Mouse (Mus musculus) MEL (cell line): ENCODE measurements around the gene Mgat4c. TPM values are rescaled to one million over a fixed set of nuclear protein-coding genes. Genes with fewer than 3 reads are reported as not detected.

Experiments
- DNase-seq: peaks from one replicate; pipeline ENCODE4 v3.0.0; 2011; ENCODE audit warnings: low read depth, low spot score
- H3K27ac ChIP-seq: 2 replicates; pipeline ENCODE4 v1.5.1; 2012; ENCODE audit warnings: low read depth, mild to moderate bottlenecking, control low read depth, low read length, moderate library complexity; ENCODE audit not compliant: control insufficient read depth
- H3K27me3 ChIP-seq, 2 experiments: fragments of 150-350 bp in 1 of 2; sonication (generic) in 1 of 2; 2 replicates each; pipeline ENCODE4 v1.6.1; 2012; ENCODE audit warnings: low read length in 2 of 2, mild to moderate bottlenecking in 2 of 2, improper control_type of control experiment in 1 of 2, moderate library complexity in 1 of 2; ENCODE audit not compliant: insufficient read depth in 2 of 2, control insufficient read depth in 1 of 2
- H3K36me3 ChIP-seq, 2 experiments: 2 replicates each; pipeline ENCODE4 v1.6.1; 2012 to 2014; ENCODE audit warnings: low read length in 2 of 2, improper control_type of control experiment in 1 of 2, inconsistent platforms in 1 of 2, mild to moderate bottlenecking in 1 of 2; ENCODE audit not compliant: insufficient read depth in 2 of 2, control insufficient read depth in 1 of 2
- H3K4me1 ChIP-seq, 2 experiments: fragments of 150-350 bp in 1 of 2; sonication (generic) in 1 of 2; 2 replicates each; pipeline ENCODE4 v1.6.1; 2012; ENCODE audit warnings: low read length in 2 of 2, improper control_type of control experiment in 1 of 2, mild to moderate bottlenecking in 1 of 2; ENCODE audit not compliant: insufficient read depth in 2 of 2, control insufficient read depth in 1 of 2
- H3K4me3 ChIP-seq, 2 experiments: fragments of 150-350 bp in 1 of 2; sonication (generic) in 1 of 2; 2 replicates each; pipeline ENCODE4 v1.5.1; 2012; ENCODE audit warnings: low read depth in 2 of 2, low read length in 2 of 2, mild to moderate bottlenecking in 2 of 2, moderate library complexity in 2 of 2, control low read depth in 1 of 2, improper control_type of control experiment in 1 of 2; ENCODE audit not compliant: control insufficient read depth in 1 of 2, insufficient read depth in 1 of 2
- H3K79me2 ChIP-seq: 2 replicates; pipeline ENCODE4 v1.6.1; 2012; ENCODE audit warnings: mild to moderate bottlenecking, low read length, moderate library complexity; ENCODE audit not compliant: control insufficient read depth, poor library complexity, insufficient read depth
- H3K9ac ChIP-seq: 2 replicates; pipeline ENCODE4 v1.6.1; 2012; ENCODE audit warnings: low read depth, mild to moderate bottlenecking, control low read depth, low read length, moderate library complexity; ENCODE audit not compliant: control insufficient read depth, poor library complexity, severe bottlenecking
- H3K9me3 ChIP-seq: fragments of 150-350 bp; sonication (generic); replicated peaks from 2 replicates; pipeline ENCODE4 v1.6.1; 2012; ENCODE audit warnings: mild to moderate bottlenecking, low read length, improper control_type of control experiment, moderate library complexity; ENCODE audit not compliant: insufficient read depth
- CHD1 ChIP-seq: IDR thresholded peaks from 2 replicates; pipeline ENCODE4 v1.6.1; 2012; ENCODE audit warnings: low read depth, mild to moderate bottlenecking, inconsistent platforms, low read length, improper control_type of control experiment
- CHD2 ChIP-seq: IDR thresholded peaks from 2 replicates; pipeline ENCODE4 v1.6.1; 2011; ENCODE audit warnings: low read length, improper control_type of control experiment
- CTCF ChIP-seq, 3 experiments: IDR thresholded peaks in 2 of 3; conservative IDR thresholded peaks in 1 of 3; 2 replicates each; pipeline ENCODE4 v1.5.1; 2011 to 2012; ENCODE audit warnings: low read length in 3 of 3, low read depth in 2 of 3, mild to moderate bottlenecking in 2 of 3, improper control_type of control experiment in 1 of 3, inconsistent platforms in 1 of 3, mixed read lengths in 1 of 3, moderate library complexity in 1 of 3; ENCODE audit not compliant: control insufficient read depth in 1 of 3, insufficient read depth in 1 of 3, poor library complexity in 1 of 3, severe bottlenecking in 1 of 3
- E2F4 ChIP-seq: IDR thresholded peaks from 2 replicates; pipeline ENCODE4 v1.6.1; 2011; ENCODE audit warnings: low read depth, low read length, improper control_type of control experiment, borderline replicate concordance
- ELF1 ChIP-seq: IDR thresholded peaks from 2 replicates; pipeline ENCODE4 v1.6.1; 2014; ENCODE audit warnings: low read depth, mild to moderate bottlenecking, inconsistent platforms, low read length, improper control_type of control experiment, moderate library complexity
- EP300 ChIP-seq, 2 experiments: IDR thresholded peaks; 2 replicates each; pipeline ENCODE4 v1.6.1; 2011; ENCODE audit warnings: improper control_type of control experiment in 2 of 2, low read length in 2 of 2, low read depth in 1 of 2, mild to moderate bottlenecking in 1 of 2
- ETS1 ChIP-seq: IDR thresholded peaks from 2 replicates; pipeline ENCODE4 v1.6.1; 2012; ENCODE audit warnings: low read depth, mild to moderate bottlenecking, inconsistent platforms, low read length, improper control_type of control experiment, moderate library complexity
- GABPA ChIP-seq: IDR thresholded peaks from 2 replicates; pipeline ENCODE4 v1.6.1; 2012; ENCODE audit warnings: low read depth, mild to moderate bottlenecking, inconsistent platforms, low read length, improper control_type of control experiment, moderate library complexity
- MAFK ChIP-seq: IDR thresholded peaks from 2 replicates; pipeline ENCODE4 v1.6.1; 2011; ENCODE audit warnings: low read depth, mild to moderate bottlenecking, low read length, improper control_type of control experiment, borderline replicate concordance
- MEF2A ChIP-seq: IDR thresholded peaks from 2 replicates; pipeline ENCODE4 v1.6.1; 2014; ENCODE audit warnings: low read depth, mild to moderate bottlenecking, inconsistent platforms, low read length, improper control_type of control experiment; ENCODE audit not compliant: poor library complexity, insufficient replicate concordance, severe bottlenecking; ENCODE audit errors: extremely low read depth
- MXI1 ChIP-seq: IDR thresholded peaks from 2 replicates; pipeline ENCODE4 v1.6.1; 2011; ENCODE audit warnings: mild to moderate bottlenecking, low read depth, low read length, improper control_type of control experiment
- NELFE ChIP-seq: IDR thresholded peaks from 2 replicates; pipeline ENCODE4 v1.6.1; 2011; ENCODE audit warnings: low read depth, low read length, improper control_type of control experiment
- NRF1 ChIP-seq: IDR thresholded peaks from 2 replicates; pipeline ENCODE4 v1.6.1; 2014; ENCODE audit warnings: low read depth, mild to moderate bottlenecking, inconsistent platforms, low read length, improper control_type of control experiment, moderate library complexity; ENCODE audit not compliant: poor library complexity, insufficient read depth, severe bottlenecking
- POLR2AphosphoS5 ChIP-seq: IDR thresholded peaks from 2 replicates; pipeline ENCODE4 v1.6.1; 2012; ENCODE audit warnings: low read depth, borderline replicate concordance, mild to moderate bottlenecking, inconsistent platforms, low read length, moderate library complexity, mixed read lengths
- TAL1 ChIP-seq: IDR thresholded peaks from 2 replicates; pipeline ENCODE4 v1.6.1; 2012; ENCODE audit warnings: mild to moderate bottlenecking, inconsistent platforms, low read length, moderate library complexity, mixed read lengths
- TBP ChIP-seq: IDR thresholded peaks from 2 replicates; pipeline ENCODE4 v1.8.0; 2011; ENCODE audit warnings: low read depth, low read length, improper control_type of control experiment
- USF1 ChIP-seq: IDR thresholded peaks from 2 replicates; pipeline ENCODE4 v1.6.1; 2014; ENCODE audit warnings: low read depth, mild to moderate bottlenecking, inconsistent platforms, low read length, improper control_type of control experiment, moderate library complexity
- ZC3H11A ChIP-seq: IDR thresholded peaks from 2 replicates; pipeline ENCODE4 v1.6.1; 2012; ENCODE audit warnings: low read depth, mild to moderate bottlenecking, inconsistent platforms, low read length, improper control_type of control experiment
- ZMIZ1 ChIP-seq: IDR thresholded peaks from 2 replicates; pipeline ENCODE4 v1.6.1; 2012; ENCODE audit warnings: low read depth, mild to moderate bottlenecking, inconsistent platforms, low read length, improper control_type of control experiment, moderate library complexity
- ZNF384 ChIP-seq: IDR thresholded peaks from 2 replicates; pipeline ENCODE4 v1.6.1; 2012; ENCODE audit warnings: low read depth, mild to moderate bottlenecking, inconsistent platforms, low read length, improper control_type of control experiment
- polyA plus RNA-seq, 2 experiments: library from polyadenylated mRNA; stranded (reverse) in 1 of 2; unstranded in 1 of 2; fragments of >175 nt in 1 of 2; fragments of >200 nt in 1 of 2; gene quantifications; 2 replicates each; pipeline versions ENCODE4 v1.2.1 to v1.2.4; 2012; ENCODE audit warnings: low replicate concordance in 2 of 2, low read depth in 1 of 2; ENCODE audit not compliant: insufficient read length in 2 of 2, insufficient read depth in 1 of 2, missing spikeins in 1 of 2
- total RNA-seq: library from RNA; depleted of rRNA; stranded (reverse); fragments of 300-350 nt; gene quantifications from 2 replicates; pipeline ENCODE4 v1.2.3, GENCODE M21; 2012; rRNA removed

Gene Mgat4c
- total RNA-seq (2.5 and 3.0 TPM in 2 replicates), polyA plus RNA-seq (under 1 TPM in 1 of 2 experiments, not detected in 1; 0.36 TPM)

GRCm38 (mm10) chr10:101681437-101681912 is at the start of gene Mgat4c:
Mgat4c (plus strand) TSS chr10:101681487.
- Histone ChIP-seq H3K27me3 (no peaks in the 10 kb centered on the region), H3K9ac (no peak within 1 kb of the TSS), H3K4me1 (no peaks in the 10 kb centered on the region), H3K79me2 (no peaks in the 10 kb centered on the region), H3K36me3 (no peaks in the 10 kb centered on the region), H3K9me3 (no peaks in the 10 kb centered on the region), H3K27ac (no peak within 1 kb of the TSS), H3K4me3 (no peak within 1 kb of the TSS)
- TF ChIP-seq E2F4 (no peak), NELFE (no peak), CTCF (IDR thresholded peaks at IDR 0.05 in 2 of 3, conservative IDR thresholded peaks at IDR 0.05 in 1 of 3; ENCODE audit: control insufficient read depth in 1 of 3, insufficient read depth in 1 of 3, low read depth in 2 of 3, low read length in 3 of 3, poor library complexity in 1 of 3, severe bottlenecking in 1 of 3) (no peak), TAL1 (no peak), MEF2A (no peak), MXI1 (no peak), TBP (no peak), CHD1 (no peak)
- DNase-seq: no peak

- Histone ChIP-seq H3K4me1 (no peaks in the 10 kb centered on the region), H3K27ac (no peak overlapping the region), H3K4me3 (peak overlapping the region; percentile 63 to 67), H3K9ac (peak overlapping the region; percentile 22; the same call in 1 of the 2 replicates), H3K9me3 (no peaks in the 10 kb centered on the region), H3K36me3 (no peaks in the 10 kb centered on the region), H3K79me2 (no peaks in the 10 kb centered on the region), H3K27me3 (no peaks in the 10 kb centered on the region)
- TF ChIP-seq ELF1: no peak
- TF ChIP-seq NRF1: no peak
- TF ChIP-seq NELFE: no peak
- no peak for TF ChIP-seq MAFK
- TF ChIP-seq POLR2AphosphoS5: no peak
- DNase-seq: peak; percentile 15
Observed at GRCm38 (mm10) chr10:101635266-101635665, 46.0 kb upstream of the Mgat4c start.

- H3K36me3 ChIP-seq: no peaks in the 10 kb centered on the region
- H3K4me3 ChIP-seq: no peak overlapping the region
- no peaks in the 10 kb centered on the region for H3K27me3 ChIP-seq
- TF ChIP-seq ZNF384: no peak
- TF ChIP-seq GABPA: no peak
- no peak for TF ChIP-seq ZMIZ1
- no peak for TF ChIP-seq CHD2
- no peak for TF ChIP-seq USF1
- no peak for TF ChIP-seq EP300 (IDR thresholded peaks at IDR 0.05; ENCODE audit: low read depth in 1 of 2, low read length in 2 of 2)
- TF ChIP-seq CTCF (IDR thresholded peaks at IDR 0.05 in 2 of 3, conservative IDR thresholded peaks at IDR 0.05 in 1 of 3; ENCODE audit: control insufficient read depth in 1 of 3, insufficient read depth in 1 of 3, low read depth in 2 of 3, low read length in 3 of 3, poor library complexity in 1 of 3, severe bottlenecking in 1 of 3): no peak
- TF ChIP-seq ETS1: no peak
- no peak for TF ChIP-seq ZC3H11A
- H3K4me1 ChIP-seq: no peaks in the 10 kb centered on the region
- no peak for DNase-seq
- no peak overlapping the region for H3K9ac ChIP-seq
- no peaks in the 10 kb centered on the region for H3K79me2 ChIP-seq
- no peaks in the 10 kb centered on the region for H3K9me3 ChIP-seq
- no peak overlapping the region for H3K27ac ChIP-seq
Observed at GRCm38 (mm10) chr10:101641048-101641447, 40.2 kb upstream of the Mgat4c start.
